Mouse (Mus musculus): ENCODE results near the gene Lrrc74a.

Lrrc74a gene

DNA sequence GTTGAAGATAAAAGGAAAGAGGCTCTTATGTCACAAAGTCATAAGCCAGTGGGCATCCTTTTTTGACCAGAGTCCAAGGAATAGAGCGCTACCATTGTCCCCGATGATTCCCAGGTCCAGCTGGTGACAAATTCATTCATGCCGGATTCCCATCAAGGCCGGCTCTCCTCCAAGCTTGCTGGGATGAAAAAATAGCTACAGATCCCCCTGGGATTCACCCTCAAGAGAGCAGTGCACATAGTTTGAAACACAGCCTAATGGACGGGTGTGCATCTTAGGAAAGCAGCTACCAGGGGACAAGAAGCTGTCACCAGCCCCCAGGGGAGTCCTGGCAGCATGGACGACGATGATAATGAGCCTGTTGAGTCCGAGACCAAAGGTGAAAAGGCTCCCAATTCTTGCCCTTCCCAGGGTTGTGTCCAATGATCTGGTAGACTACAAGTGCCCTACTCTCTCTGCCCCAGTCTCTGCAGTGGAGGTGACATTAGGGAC, at the start of gene Lrrc74a:
Lrrc74a (plus strand) TSS at position 51 of the 492 bp plus-strand sequence.
- in situ Hi-C loops (cut with MboI, MseI) = loop anchor here (25.0 kb wide), 1 partner anchor 1522 kb away; the partner anchor contains the start of gene Eif2b2

DNA sequence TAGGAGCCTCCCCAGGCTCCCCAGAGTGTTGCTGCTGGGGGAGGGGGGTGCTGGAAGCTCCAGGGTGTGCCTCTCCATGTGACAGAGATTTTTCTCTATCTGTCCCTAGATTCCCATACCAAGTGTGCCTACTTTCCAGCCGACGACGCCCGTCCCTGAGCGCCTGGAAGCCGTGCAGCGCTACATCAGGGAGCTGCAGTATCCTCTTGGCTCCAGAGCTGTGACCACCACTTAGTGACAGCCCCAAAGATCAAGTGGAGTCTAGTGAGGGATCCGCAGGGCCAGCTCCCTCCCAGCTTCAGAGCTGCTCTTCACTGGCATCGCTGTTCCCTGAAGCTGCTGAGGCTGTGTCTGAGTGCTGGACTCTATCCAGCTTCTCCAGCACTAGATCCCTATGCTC, 48.9 kb upstream of the Lrrc74a start:
- in situ Hi-C loops (cut with MboI, MseI) = no loop called here

DNA sequence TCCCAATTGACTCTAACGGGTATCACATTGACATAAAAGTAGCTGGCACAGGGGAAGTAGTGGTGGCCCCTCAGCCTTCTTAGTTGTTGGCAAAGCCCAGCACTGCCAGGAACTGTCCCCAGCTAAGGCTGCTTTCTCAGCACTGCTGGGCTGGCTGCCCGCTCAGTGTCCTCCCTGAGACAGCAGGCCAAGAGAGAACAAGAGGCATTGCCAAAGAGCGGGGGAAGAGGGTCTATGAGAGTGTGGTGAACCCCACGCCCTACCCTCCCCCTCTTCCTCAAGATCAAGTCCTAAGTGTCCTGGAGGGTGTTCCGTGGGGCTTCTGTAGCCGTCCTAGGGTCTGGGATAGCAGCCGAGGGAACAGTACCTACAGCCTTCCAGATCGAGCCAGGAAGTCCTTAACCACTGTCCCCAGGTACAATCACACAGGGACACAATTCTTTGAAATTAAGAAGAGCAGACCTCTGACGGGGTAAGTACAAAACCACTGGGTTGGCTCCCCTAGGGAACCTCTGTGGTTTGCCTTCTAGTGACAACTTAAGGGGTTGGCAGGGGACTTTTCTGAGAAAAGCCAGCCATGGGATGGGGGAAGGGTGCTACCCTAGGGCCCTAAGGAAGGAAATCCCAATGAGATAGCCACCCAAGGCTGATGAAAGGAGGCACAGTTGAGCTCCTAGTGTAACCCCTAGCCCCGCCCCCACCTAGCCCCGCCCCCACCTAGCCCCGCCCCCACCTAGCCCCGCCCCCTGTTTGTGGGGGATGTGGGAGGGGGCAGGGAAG, 47.4 kb upstream of the Lrrc74a start:
- in situ Hi-C loops (cut with MboI, MseI) = no loop called here

DNA sequence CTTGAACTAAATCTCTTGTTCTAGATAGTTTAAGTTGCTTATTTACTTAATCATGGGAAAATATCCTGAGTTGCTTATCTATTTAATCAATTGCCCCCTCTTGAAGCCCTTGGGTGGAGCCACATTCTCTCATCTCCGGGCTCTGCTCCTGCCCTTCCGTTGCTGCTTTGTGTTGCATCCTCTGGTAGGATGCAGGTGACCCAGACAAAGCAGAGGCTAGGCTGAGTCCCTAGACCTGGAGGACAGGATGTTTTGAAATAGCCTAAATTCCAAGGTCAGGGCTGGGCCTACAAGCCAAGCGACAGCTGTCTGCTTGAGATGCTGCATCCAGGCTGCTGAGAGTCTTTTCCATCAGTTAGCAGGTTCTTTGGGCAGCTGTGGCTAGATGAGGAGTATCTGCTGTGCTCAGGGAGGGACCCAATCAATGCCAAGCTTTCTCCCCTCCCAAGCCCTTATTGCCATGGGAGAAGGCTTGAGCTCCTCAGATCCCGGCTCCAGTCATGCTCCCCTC, 46.7 kb upstream of the Lrrc74a start:
- in situ Hi-C loops (cut with MboI, MseI) = no loop called here

DNA sequence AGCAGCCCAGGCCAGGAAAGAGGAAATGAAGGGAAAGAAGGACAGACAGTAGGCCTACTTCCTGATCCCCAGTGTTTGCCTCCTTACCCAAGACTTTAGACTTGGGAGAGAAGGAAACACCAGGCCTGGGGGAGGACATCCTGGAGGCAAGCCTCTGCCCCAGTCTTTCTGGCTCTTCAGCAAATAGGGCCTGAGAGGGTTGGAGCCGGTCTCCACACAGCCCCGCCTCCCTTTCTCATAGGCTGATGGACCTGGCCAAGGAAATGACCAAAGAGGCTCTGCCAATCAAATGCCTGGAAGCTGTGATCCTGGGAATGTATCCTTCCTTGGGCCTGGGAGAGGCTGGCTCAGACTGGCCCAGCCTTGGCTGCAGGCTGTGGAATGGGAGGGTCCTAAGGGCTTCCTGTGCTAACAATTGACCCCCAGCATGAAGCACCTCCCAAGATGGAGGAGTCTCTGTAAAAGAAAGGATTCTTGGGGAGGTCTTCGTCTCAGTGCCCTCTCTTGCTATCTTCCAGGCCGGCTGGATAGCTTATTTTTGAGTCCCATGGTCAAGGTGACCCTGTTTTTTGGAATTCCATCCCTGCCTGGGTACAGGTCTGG, 46.1 kb upstream of the Lrrc74a start:
- in situ Hi-C loops (cut with MboI, MseI) = no loop called here

DNA sequence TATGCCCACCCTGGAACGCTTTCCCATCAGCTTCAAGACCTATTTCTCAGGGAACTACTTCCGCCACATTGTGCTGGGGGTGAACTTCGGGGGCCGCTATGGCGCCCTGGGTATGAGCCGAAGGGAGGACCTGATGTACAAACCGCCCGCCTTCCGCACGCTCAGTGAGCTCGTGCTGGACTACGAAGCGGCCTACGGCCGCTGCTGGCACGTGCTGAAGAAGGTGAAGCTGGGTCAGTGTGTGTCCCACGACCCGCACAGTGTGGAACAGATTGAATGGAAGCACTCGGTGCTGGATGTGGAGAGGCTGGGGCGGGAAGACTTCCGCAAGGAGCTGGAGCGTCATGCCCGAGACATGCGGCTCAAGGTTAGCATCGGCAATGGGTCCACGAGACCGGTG, 45.3 kb upstream of the Lrrc74a start:
- in situ Hi-C loops (cut with MboI, MseI) = no loop called here

DNA sequence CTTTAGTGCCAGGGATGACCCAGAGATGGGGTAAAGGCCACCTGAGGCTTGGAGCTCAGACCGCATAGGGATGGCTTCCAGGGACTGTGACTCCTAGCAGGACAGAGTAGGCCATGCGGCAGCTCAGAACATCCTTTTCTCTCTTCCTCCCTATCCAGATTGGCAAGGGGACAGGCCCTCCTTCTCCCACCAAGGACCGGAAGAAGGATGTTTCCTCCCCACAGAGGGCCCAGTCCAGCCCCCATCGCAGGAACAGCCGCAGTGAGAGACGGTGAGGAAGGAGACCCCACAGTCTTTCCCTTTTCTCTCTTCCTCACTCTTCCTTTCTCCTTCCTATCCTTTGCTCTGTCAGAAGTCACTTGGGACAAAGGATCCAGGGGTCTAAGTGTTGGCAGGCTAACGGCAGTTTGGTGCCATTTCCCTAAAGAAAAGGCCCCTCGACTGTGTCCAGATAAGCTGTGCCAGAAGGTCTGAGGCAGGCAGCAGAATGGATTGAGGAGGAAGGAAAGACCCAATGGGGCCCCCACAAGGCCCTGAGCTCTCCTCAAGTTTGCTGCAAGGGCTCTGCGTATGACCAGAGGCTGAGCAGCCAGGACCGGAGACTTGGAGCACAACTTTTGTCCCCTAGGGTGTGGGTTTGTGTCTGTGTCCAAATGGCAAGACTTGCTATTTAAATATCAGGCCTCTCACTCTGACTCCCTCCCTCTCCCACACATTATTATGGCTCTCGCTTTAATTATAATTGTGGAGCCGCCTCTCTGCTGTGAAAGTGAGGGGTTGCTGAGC, 43.3 kb upstream of the Lrrc74a start:
- in situ Hi-C loops (cut with MboI, MseI) = no loop called here

DNA sequence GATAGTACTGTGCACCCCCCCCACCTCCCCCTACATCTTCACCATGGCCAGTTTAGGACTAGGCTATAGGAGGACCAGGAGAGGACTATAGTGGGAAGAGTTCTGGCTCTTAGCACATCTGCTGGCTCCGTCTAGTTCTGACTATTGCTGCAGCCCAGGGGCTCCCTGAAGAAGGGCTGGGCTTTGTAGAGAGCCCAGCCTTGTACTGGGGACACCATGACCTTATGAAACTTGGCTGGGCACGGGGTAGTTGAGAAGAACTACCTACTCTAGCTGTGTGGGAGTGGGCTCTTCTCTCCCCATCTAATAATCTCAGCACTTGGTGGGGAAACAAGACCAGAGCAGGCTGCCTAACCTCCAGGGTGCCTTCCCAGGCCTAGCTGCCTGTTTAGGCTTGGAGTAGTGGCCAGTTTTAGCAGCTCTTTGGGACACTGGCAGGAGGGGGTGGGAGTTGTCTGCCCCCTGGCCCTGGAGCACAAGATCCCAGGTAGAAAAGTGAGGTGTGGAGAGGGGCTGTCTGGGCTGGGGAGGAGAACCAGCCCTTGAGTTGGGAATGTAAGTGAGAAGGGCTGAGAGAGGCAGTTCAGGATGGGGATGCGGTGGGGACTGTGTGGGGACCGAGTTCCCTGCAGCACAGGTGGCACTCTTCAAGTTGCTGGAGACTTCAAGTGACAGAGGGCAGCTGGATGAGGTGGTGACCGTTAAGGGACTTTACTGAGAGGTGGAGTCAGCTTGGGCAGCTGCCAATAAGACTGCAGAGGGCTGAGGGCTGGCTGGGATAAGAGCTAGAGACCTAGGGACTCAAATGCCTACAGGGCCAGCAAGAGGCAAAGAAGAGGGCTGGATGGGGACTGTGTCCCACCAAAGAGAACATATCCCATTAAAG, 41.5 kb upstream of the Lrrc74a start:
- in situ Hi-C loops (cut with MboI, MseI) = no loop called here

DNA sequence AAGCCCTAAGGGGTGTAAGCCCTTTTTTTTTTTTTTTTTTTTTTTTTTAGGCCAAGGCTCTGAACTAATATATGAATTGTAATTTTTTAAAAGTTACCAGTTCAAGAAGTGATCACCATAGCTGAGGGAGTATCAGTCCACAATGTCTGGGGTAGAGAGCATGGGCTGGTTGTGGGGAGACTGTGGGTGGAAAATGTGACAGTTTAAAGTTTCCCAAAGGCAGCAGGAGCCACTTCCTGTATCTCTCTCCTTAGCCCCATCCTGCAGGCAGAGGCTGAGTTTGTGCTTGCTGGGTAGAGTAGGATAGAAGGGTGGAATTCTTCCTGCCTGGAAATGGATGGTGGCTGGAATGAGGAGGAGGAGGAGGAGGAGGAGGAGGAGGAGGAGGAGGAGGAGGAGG, 40.8 kb upstream of the Lrrc74a start:
- in situ Hi-C loops (cut with MboI, MseI) = no loop called here

DNA sequence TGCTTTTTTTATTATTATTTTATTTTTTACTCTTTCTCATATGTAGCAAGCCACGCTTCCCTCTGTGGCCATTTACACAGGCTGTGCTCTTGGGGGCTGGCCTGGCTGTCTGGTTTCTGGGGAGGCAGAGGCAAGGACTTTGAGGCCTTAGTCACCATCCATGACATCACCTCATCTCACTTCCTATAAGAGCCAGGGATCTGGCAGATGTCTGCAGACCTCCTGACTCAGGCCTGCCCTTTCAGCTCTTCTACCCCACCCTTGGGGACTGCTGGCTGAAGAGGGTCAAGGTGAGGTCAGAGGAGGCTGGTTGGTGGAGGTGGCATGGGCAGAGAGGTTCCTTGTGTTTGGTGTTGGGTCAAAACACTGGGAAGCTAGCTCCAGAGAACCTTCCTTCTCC, 39.7 kb upstream of the Lrrc74a start:
- in situ Hi-C loops (cut with MboI, MseI) = no loop called here

DNA sequence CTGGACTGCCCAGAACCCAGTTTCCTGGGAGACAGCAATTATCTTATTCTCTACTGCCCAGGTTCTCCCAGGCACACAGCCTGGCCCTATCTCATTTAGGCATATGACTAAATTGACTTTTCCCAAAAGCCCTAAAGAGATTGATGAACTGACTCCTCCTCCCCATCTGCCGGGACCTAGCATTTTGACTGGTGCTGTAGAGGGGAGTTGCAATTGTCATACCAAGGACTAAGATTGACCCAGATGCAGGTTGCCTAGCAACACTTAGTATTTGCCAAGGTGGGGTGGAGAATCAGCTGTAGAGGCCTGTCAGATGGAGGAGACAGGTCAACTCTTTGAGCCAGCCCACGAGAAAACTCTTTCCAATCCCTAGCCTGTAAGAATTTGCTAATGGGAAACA, 36.2 kb upstream of the Lrrc74a start:
- in situ Hi-C loops (cut with MboI, MseI) = no loop called here

DNA sequence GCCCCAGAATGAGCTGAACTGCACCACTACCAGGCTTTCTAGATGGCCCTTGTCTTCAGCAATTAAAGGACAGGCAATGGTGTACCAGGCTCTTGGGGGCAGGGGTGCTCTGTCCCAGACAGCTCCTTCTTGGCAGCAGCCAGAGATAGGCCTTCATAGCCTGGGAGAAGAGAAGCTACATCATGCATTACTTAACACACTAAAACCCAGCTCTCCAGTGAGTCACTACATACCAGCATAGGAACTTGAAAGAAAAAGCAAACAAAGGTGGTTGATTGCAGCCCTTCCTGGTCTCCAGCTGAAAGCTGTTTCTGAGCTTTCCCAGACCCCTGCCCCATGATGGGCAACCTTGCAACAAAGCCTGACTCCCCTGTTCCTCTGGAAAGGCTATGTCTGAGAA, 35.6 kb upstream of the Lrrc74a start:
- in situ Hi-C loops (cut with MboI, MseI) = no loop called here

DNA sequence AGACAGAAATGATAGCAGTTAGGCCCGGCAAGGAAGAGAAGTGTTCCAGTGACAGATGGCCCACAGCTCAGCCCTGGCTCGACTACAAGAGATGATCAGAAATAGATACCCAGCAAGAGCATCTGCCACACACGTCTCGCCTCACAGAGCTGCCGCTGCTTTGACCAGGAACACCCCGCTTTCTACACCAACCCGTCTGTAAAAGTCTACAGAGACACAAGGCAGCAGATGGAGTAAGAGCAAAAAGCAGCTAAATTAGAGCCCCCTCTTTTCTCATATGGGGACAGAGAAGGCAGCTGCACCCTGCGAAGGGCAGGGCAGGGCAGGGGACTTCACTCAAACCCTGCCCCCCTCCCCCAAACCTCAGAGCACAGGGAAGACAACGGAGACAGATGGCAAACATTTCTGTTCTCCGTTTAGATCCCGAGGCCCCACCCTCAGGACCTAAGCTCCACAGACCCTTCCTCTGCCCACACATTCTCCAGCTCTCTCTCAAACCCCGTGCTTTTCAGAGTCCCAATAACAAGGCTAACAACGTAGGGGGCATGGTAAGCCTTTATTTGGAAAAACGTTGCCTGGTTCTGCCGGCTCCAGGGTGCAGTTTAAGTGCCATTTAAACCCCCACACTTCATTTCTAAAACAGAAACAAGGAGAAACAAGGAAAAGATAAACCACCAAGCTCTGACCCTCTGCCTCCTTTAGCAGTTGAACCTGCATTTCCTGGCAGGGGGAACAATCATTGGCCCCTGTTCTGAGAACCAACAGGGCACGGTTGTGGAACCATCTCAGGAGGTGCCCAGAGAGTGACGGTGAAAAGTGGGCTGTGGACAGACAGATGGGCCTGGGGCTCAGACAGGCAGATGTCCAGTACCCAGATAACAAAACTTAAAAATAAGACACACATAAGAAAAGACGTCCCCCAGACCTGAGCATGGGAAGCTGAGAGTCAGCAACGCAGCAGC, 33.9 kb upstream of the Lrrc74a start:
- in situ Hi-C loops (cut with MboI, MseI) = no loop called here

DNA sequence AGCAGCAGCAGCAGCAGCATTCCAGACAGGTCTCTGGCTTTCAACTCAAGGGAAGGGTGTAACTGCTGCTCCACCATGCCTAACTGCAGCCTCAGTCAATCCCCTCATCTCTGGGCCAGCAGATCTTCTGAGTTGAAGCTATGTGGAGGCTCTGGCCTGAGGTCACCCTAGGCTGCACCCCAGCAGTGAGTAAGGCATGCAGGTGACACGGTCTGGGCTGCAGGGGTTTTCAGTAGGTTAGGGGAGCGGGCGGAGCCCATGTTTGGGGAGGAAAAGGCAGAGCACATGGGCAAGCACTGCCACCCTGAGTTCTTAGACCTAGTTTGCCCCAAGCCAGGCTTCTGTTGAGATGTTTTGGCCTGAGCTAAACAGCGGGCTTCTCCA, 33.2 kb upstream of the Lrrc74a start:
- in situ Hi-C loops (cut with MboI, MseI) = no loop called here

DNA sequence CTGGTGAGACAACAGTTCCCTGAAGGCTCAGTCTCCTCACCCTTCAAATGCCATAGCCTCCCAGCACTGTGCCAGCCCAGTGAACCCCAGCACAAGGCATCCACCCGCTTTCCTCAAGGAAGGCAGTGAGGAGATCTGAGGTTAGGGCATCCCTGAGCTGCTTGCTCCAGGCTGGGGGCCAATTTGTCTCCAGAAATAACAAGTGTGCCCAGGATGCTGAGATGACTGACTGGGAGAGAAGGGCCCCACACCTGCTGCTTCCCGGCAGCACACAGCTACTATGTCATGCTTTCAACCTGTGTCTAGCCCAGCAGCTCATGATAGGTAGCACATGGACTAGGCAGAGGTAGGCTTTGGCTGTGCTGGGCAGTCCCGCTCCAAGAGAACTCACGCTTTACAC, 32.7 kb upstream of the Lrrc74a start:
- in situ Hi-C loops (cut with MboI, MseI) = no loop called here

DNA sequence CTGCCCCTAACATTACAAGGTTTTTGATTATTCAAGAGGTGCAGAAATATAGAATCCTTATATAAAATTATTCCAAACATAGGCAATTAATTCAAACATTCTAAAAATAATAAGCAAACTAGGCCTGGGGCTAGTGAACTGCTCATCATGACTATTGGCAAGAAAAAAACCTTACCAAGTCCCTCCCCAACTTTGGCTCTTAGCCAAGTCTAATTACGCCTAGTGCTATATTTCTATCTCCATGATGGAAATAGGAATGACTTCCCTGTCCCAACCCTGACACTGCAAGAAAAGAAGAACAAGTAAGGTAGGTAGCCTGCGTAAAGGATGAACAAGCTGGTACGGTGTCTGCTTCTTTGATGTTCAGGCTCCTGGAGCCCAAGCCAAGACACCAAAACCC, 31.5 kb upstream of the Lrrc74a start:
- in situ Hi-C loops (cut with MboI, MseI) = no loop called here

DNA sequence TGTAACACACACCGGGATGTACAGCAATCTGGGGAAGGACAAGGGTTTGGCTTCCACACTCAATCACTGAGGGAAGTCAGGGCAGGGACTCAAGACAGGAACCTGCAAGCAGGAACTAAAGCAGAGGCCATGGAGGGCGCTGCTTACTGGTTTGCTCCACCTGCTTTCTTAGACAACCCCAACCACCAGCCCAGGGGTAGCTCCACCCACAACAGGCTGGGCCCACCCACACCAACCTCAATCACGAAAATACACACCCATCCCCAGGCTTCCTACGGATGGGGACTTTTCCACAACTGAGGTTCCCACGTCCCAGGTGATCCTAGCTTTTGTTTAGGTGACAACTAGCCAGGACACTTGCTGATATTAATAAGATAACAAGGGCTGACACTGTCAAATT, 28.3 kb upstream of the Lrrc74a start:
- in situ Hi-C loops (cut with MboI, MseI) = no loop called here

DNA sequence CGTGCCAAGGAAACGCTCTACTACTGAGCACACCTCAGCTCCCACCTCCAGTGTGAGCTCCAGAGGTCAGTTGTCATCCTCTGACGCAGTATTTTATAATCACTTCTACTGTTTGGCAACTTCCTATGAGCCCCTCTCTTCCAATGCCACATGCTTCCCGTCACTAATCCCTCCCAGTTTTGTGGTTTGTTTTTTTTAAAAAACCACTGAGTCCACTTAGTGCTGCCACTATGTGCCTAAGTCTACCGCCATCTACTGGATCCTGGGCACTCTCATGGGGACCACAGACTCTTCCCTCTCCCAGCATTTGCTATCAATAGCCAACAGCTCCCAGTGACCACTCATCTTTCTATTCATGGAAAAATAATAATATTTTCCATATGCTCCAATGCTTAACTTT, 20.1 kb upstream of the Lrrc74a start:
- in situ Hi-C loops (cut with MboI, MseI) = no loop called here

DNA sequence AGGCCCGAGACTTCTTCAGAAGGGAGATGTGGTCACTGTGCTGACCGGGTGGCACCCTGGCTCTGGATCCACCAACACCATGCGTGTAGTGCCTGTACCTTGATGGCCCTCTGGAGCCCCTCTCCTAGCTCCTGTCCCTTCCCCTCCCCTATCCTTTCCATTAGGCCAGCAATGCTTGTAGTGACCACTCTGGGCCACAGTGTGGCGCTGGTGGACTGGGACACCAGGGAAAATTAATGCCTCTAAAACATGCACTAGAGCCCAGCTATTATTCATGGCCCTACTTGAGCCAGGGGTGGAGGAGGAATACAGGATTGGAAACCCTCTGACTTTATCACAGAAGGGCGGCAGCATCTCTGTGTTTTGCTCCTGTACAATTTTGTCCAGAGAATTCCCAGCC, 18.8 kb upstream of the Lrrc74a start:
- in situ Hi-C loops (cut with MboI, MseI) = loop anchor here (5.0 kb wide), 1 partner anchor 73 kb away; no protein-coding TSS in a partner anchor

DNA sequence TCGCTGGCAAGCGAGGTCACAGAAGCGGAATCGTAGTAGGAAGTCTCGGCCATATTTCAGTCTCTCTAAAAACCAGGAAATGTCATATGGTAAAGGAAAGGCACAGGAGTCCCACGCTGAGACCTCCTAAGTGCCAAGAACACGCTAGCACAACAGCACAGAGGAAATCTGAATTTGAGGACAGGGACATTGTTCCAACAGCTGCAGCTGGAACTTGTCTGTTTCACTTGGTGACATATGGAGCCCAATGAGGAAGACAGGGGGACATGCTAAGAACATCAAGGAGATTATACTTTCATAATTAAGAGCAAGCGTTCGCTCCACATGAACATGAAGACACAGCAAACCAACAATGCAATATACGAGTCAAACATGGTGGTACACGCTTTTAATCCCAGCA, 17.2 kb upstream of the Lrrc74a start:
- in situ Hi-C loops (cut with MboI, MseI) = loop anchor here (5.0 kb wide), 1 partner anchor 75 kb away; no protein-coding TSS in a partner anchor
